Mouse (Mus musculus) heart, embryonic 13.5 days (tissue): ENCODE results near the gene Ggta1. TPM values are rescaled to one million over a fixed set of nuclear protein-coding genes. Genes with fewer than 3 reads are reported as not detected.

Experiments used
- ATAC-seq: fragments of 200-750 bp; cut with Nextera tagmentation; 2 replicates; pipeline ENCODE4 v1.8.0; 2017; ENCODE audit warnings: moderate TSS enrichment; ENCODE audit not compliant: insufficient number of reproducible peaks, low FRiP score, low TSS enrichment; ENCODE audit errors: extremely low read depth
- H3K27ac ChIP-seq: fragments of 300-500 bp; sonication (generic); replicated peaks from 2 replicates; pipeline ENCODE4 v1.5.1; 2015; ENCODE audit warnings: moderate library complexity, mild to moderate bottlenecking, inconsistent platforms
- H3K27me3 ChIP-seq: fragments of 300-500 bp; sonication (generic); replicated peaks from 2 replicates; pipeline ENCODE4 v1.6.1; 2015; ENCODE audit warnings: mild to moderate bottlenecking, inconsistent platforms
- H3K36me3 ChIP-seq: fragments of 300-500 bp; sonication (generic); 2 replicates; pipeline ENCODE4 v1.6.1; 2015; ENCODE audit warnings: mild to moderate bottlenecking, inconsistent platforms
- H3K4me1 ChIP-seq: fragments of 300-500 bp; sonication (generic); 2 replicates; pipeline ENCODE4 v1.6.1; 2015; ENCODE audit warnings: inconsistent platforms
- H3K4me2 ChIP-seq: fragments of 300-500 bp; sonication (generic); 2 replicates; pipeline ENCODE4 v1.6.1; 2015; ENCODE audit warnings: inconsistent platforms, mild to moderate bottlenecking, moderate library complexity
- H3K4me3 ChIP-seq: fragments of 300-500 bp; sonication (generic); 2 replicates; pipeline ENCODE4 v1.5.1; 2015; ENCODE audit warnings: moderate library complexity, mild to moderate bottlenecking, inconsistent platforms
- H3K9ac ChIP-seq: fragments of 300-500 bp; sonication (generic); 2 replicates; pipeline ENCODE4 v1.6.1; 2015; ENCODE audit warnings: inconsistent platforms, mild to moderate bottlenecking, moderate library complexity
- H3K9me3 ChIP-seq: fragments of 300-500 bp; sonication (generic); 2 replicates; pipeline ENCODE4 v1.6.1; 2016; ENCODE audit warnings: inconsistent platforms
- WGBS: fragments of 180-500 bp; shearing (Covaris S2); methylation state at CpG from one replicate; pipeline ENCODE4 v1.1.7; 2015; ENCODE audit warnings: mixed read lengths; 5-methylcytosine and 5-hydroxymethylcytosine counted together
- polyA plus RNA-seq: library from polyadenylated mRNA; unstranded; fragments of >200 nt; fragmentation: Nextera tagmentation; extraction: Ambion mirVana; gene quantifications from 2 replicates; pipeline ENCODE4 v1.2.1, GENCODE M21; 2015

Gene Ggta1
- polyA plus RNA-seq, 1 experiment from 2014 or later, result 32.5 TPM

- H3K9me3 ChIP-seq, result peaks cover 5% of the 10 kb centered on the region
- ATAC-seq, result no peak
- H3K9ac ChIP-seq, result peak overlapping the region; percentile 54
- peaks cover 26% of the 10 kb centered on the region for H3K4me1 ChIP-seq
- no peaks in the 10 kb centered on the region for H3K27me3 ChIP-seq
- H3K36me3 ChIP-seq, result no peaks in the 10 kb centered on the region
- WGBS, result 35% methylated on average over 17 of the region's 17 CpGs
- H3K4me3 ChIP-seq, result no peak overlapping the region
- H3K27ac ChIP-seq, result 0 out of 2 replicates have a peak overlapping the region, but pooled peaks have one; percentile 50
- H3K4me2 ChIP-seq, result peak overlapping the region; percentile 27
These were observed 27.6 kb upstream of the Ggta1 start for GRCm38 (mm10) chr2:35490458-35491111.

GRCm38 (mm10) chr2:35487700-35488099 is 24.7 kb upstream of the Ggta1 start:
- Histone ChIP-seq H3K27ac (no peak overlapping the region), H3K4me2 (no peak overlapping the region), H3K4me3 (no peak overlapping the region), H3K27me3 (no peaks in the 10 kb centered on the region), H3K9me3 (no peaks in the 10 kb centered on the region), H3K9ac (no peak overlapping the region), H3K36me3 (no peaks in the 10 kb centered on the region), H3K4me1 (peaks cover 24% of the 10 kb centered on the region)
- no peak for ATAC-seq
- 64% methylated on average over 3 of the region's 3 CpGs for WGBS

- H3K9me3 ChIP-seq, result no peaks in the 10 kb centered on the region
- no peak overlapping the region for H3K9ac ChIP-seq
- no peak for ATAC-seq
- H3K4me1 ChIP-seq, result peaks cover 24% of the 10 kb centered on the region
- H3K27ac ChIP-seq, result peak overlapping the region; percentile 22; the same call in 1 of the 2 replicates
- no peak overlapping the region for H3K4me3 ChIP-seq
- no peak overlapping the region for H3K4me2 ChIP-seq
- WGBS, result 26% methylated on average over 5 of the region's 5 CpGs
- no peaks in the 10 kb centered on the region for H3K27me3 ChIP-seq
- no peaks in the 10 kb centered on the region for H3K36me3 ChIP-seq
These were observed 24.1 kb upstream of the Ggta1 start for GRCm38 (mm10) chr2:35486981-35487655.

- H3K4me1 ChIP-seq, result peaks cover 36% of the 10 kb centered on the region
- H3K9ac ChIP-seq, result no peak overlapping the region
- H3K4me3 ChIP-seq, result no peak overlapping the region
- no peak overlapping the region for H3K27ac ChIP-seq
- WGBS, result 74% methylated on average over 3 of the region's 3 CpGs
- no peak for ATAC-seq
- no peaks in the 10 kb centered on the region for H3K36me3 ChIP-seq
- no peaks in the 10 kb centered on the region for H3K9me3 ChIP-seq
- H3K27me3 ChIP-seq, result no peaks in the 10 kb centered on the region
- H3K4me2 ChIP-seq, result no peak overlapping the region
These were observed 21.1 kb upstream of the Ggta1 start for GRCm38 (mm10) chr2:35484102-35484501.

- Histone ChIP-seq H3K9me3 (no peaks in the 10 kb centered on the region), H3K4me1 (peaks cover 43% of the 10 kb centered on the region), H3K36me3 (no peaks in the 10 kb centered on the region), H3K9ac (no peak overlapping the region), H3K27me3 (no peaks in the 10 kb centered on the region), H3K27ac (no peak overlapping the region), H3K4me2 (no peak overlapping the region), H3K4me3 (no peak overlapping the region)
- ATAC-seq, result no peak
- WGBS, result 82% methylated on average over 9 of the region's 9 CpGs
These were observed 20.4 kb upstream of the Ggta1 start for GRCm38 (mm10) chr2:35483402-35483801.

GRCm38 (mm10) chr2:35481322-35481990 is 18.4 kb upstream of the Ggta1 start:
- no peak for ATAC-seq
- Histone ChIP-seq H3K9ac (no peak overlapping the region), H3K36me3 (no peaks in the 10 kb centered on the region), H3K4me3 (no peak overlapping the region), H3K4me2 (no peak overlapping the region), H3K9me3 (no peaks in the 10 kb centered on the region), H3K4me1 (peaks cover 34% of the 10 kb centered on the region), H3K27me3 (no peaks in the 10 kb centered on the region), H3K27ac (no peak overlapping the region)
- WGBS, result 85% methylated on average over 7 of the region's 7 CpGs

GRCm38 (mm10) chr2:35480073-35480472 is 17.0 kb upstream of the Ggta1 start:
- no peak for ATAC-seq
- Histone ChIP-seq H3K4me3 (no peak overlapping the region), H3K9me3 (no peaks in the 10 kb centered on the region), H3K4me2 (no peak overlapping the region), H3K4me1 (peaks cover 31% of the 10 kb centered on the region), H3K9ac (peak overlapping the region; percentile 14; the same call in 1 of the 2 replicates), H3K27me3 (no peaks in the 10 kb centered on the region), H3K27ac (peak overlapping the region; percentile 21; the same call in 1 of the 2 replicates), H3K36me3 (no peaks in the 10 kb centered on the region)
- 39% methylated on average over 3 of the region's 3 CpGs for WGBS

GRCm38 (mm10) chr2:35478812-35479122 is 15.7 kb upstream of the Ggta1 start:
- no peak overlapping the region for H3K4me3 ChIP-seq
- H3K36me3 ChIP-seq, result no peaks in the 10 kb centered on the region
- peak overlapping the region; percentile 37; the same call in 1 of the 2 replicates for H3K27ac ChIP-seq
- H3K4me1 ChIP-seq, result peaks cover 31% of the 10 kb centered on the region
- no peaks in the 10 kb centered on the region for H3K9me3 ChIP-seq
- WGBS, result 30% methylated on average over 3 of the region's 3 CpGs
- no peak overlapping the region for H3K9ac ChIP-seq
- ATAC-seq, result no peak
- H3K4me2 ChIP-seq, result no peak overlapping the region
- H3K27me3 ChIP-seq, result no peaks in the 10 kb centered on the region

GRCm38 (mm10) chr2:35477999-35478811 is 15.2 kb upstream of the Ggta1 start:
- ATAC-seq, result no peak
- Histone ChIP-seq H3K9ac (no peak overlapping the region), H3K27ac (peak overlapping the region; percentile 37; the same call in 1 of the 2 replicates), H3K4me3 (no peak overlapping the region), H3K36me3 (no peaks in the 10 kb centered on the region), H3K4me2 (no peak overlapping the region), H3K9me3 (no peaks in the 10 kb centered on the region), H3K27me3 (no peaks in the 10 kb centered on the region), H3K4me1 (peaks cover 31% of the 10 kb centered on the region)
- WGBS, result 61% methylated on average over 10 of the region's 10 CpGs

GRCm38 (mm10) chr2:35477321-35477720 is 14.3 kb upstream of the Ggta1 start:
- Histone ChIP-seq H3K27ac (no peak overlapping the region), H3K36me3 (no peaks in the 10 kb centered on the region), H3K9ac (no peak overlapping the region), H3K9me3 (no peaks in the 10 kb centered on the region), H3K4me2 (no peak overlapping the region), H3K4me3 (no peak overlapping the region), H3K27me3 (no peaks in the 10 kb centered on the region), H3K4me1 (peaks cover 31% of the 10 kb centered on the region)
- WGBS, result 83% methylated on average over 6 of the region's 6 CpGs
- no peak for ATAC-seq

- no peak for ATAC-seq
- Histone ChIP-seq H3K27ac (no peak overlapping the region), H3K4me2 (no peak overlapping the region), H3K4me3 (no peak overlapping the region), H3K9ac (no peak overlapping the region), H3K27me3 (no peaks in the 10 kb centered on the region), H3K9me3 (no peaks in the 10 kb centered on the region), H3K36me3 (no peaks in the 10 kb centered on the region), H3K4me1 (peaks cover 15% of the 10 kb centered on the region)
- WGBS, result 66% methylated on average over 1 of the region's 1 CpGs
These were observed 11.9 kb upstream of the Ggta1 start for GRCm38 (mm10) chr2:35474916-35475315.
